Mouse (Mus musculus) left cerebral cortex, postnatal 14 days (tissue): ENCODE data around the gene Gm20388. TPM values are rescaled to one million over a fixed set of nuclear protein-coding genes. Genes with fewer than 3 reads are reported as not detected.

ENCODE experiments used
- DNase-seq, 2 experiments: peaks; one replicate each; pipeline ENCODE4 v3.0.0; 2021 to 2022; ENCODE audit warnings: low spot score in 2 of 2, mixed read lengths in 1 of 2
- intact Hi-C: fragments of 180-260 bp; cut with DNase I; formaldehyde crosslinking; loops from one replicate; pipeline ENCODE4 v1.15.1; 2025
- total RNA-seq, 2 experiments: library from RNA; stranded (reverse); gene quantifications; 2 replicates each; pipeline ENCODE4 v1.2.3; 2021

Gm20388 gene
- total RNA-seq, 2 experiments from 2014 or later = 2.8 to 7.3 TPM

GRCm38 (mm10) chr8:123761883-123762270 lies 3851.2 kb downstream of the Gm20388 start:
- DNase-seq = no peak
- intact Hi-C loops = no loop called here

GRCm38 (mm10) chr8:123763355-123763754 lies 3852.7 kb downstream of the Gm20388 start:
- no peak for DNase-seq
- intact Hi-C loops = no loop called here

- intact Hi-C loops = loop anchor here (5.0 kb wide), 2 partner anchors 37 to 112 kb away; partner anchors contain the start of gene Rhou
- no peak for DNase-seq
These were observed 3854.0 kb downstream of the Gm20388 start for GRCm38 (mm10) chr8:123764671-123765070.

GRCm38 (mm10) chr8:123766516-123766915 lies 3855.9 kb downstream of the Gm20388 start:
- intact Hi-C loops = loop anchor here (5.0 kb wide), 2 partner anchors 39 to 114 kb away; partner anchors contain the start of gene Rhou
- no peak for DNase-seq

GRCm38 (mm10) chr8:123767874-123768273 lies 3857.2 kb downstream of the Gm20388 start:
- DNase-seq = no peak
- intact Hi-C loops = loop anchor here (5.0 kb wide), 2 partner anchors 41 to 116 kb away; partner anchors contain the start of gene Rhou

GRCm38 (mm10) chr8:123768492-123769356 lies 3858.1 kb downstream of the Gm20388 start:
- peak; percentile 65 to 71 for DNase-seq
- intact Hi-C loops = loop anchor here (5.0 kb wide), 2 partner anchors 41 to 116 kb away; partner anchors contain the start of gene Rhou

GRCm38 (mm10) chr8:123773468-123773867 lies 3862.8 kb downstream of the Gm20388 start:
- intact Hi-C loops = no loop called here
- no peak for DNase-seq

- intact Hi-C loops = no loop called here
- no peak for DNase-seq
These were observed 3863.8 kb downstream of the Gm20388 start for GRCm38 (mm10) chr8:123774491-123774890.

- peak; percentile 44 to 60 for DNase-seq
These were observed 3866.7 kb downstream of the Gm20388 start for GRCm38 (mm10) chr8:123777319-123777718.

GRCm38 (mm10) chr8:123780471-123780870 lies 3869.8 kb downstream of the Gm20388 start:
- intact Hi-C loops = no loop called here
- DNase-seq = no peak

More at GRCm38 (mm10) chr8:123777319-123777718, 3866.7 kb downstream of the Gm20388 start:
- intact Hi-C loops = no loop called here

GRCm38 (mm10) chr8:123781256-123781655 lies 3870.6 kb downstream of the Gm20388 start:
- intact Hi-C loops = no loop called here
- DNase-seq = no peak

GRCm38 (mm10) chr8:123783525-123784249 lies 3873.0 kb downstream of the Gm20388 start:
- peak; percentile 89 to 92 for DNase-seq
- intact Hi-C loops = loop anchor here (2.0 kb wide), 1 partner anchor 131 kb away; the partner anchor contains the start of gene Rhou

GRCm38 (mm10) chr8:123786166-123786565 lies 3875.5 kb downstream of the Gm20388 start:
- intact Hi-C loops = no loop called here
- DNase-seq = peak; percentile 48 to 73

- DNase-seq = no peak
- intact Hi-C loops = no loop called here
These were observed 3876.0 kb downstream of the Gm20388 start for GRCm38 (mm10) chr8:123786644-123787043.

- intact Hi-C loops = no loop called here
- no peak for DNase-seq
These were observed 3876.7 kb downstream of the Gm20388 start for GRCm38 (mm10) chr8:123787254-123787897.

- no peak for DNase-seq
These were observed 3878.0 kb downstream of the Gm20388 start for GRCm38 (mm10) chr8:123788416-123789170.

GRCm38 (mm10) chr8:123789461-123789860 lies 3878.8 kb downstream of the Gm20388 start:
- DNase-seq = no peak
- intact Hi-C loops = no loop called here

More at GRCm38 (mm10) chr8:123788416-123789170, 3878.0 kb downstream of the Gm20388 start:
- intact Hi-C loops = no loop called here

- DNase-seq = peak; percentile 91 to 93
- intact Hi-C loops = loop anchor here (2.0 to 5.0 kb wide), 3 partner anchors 43 to 132 kb away; no protein-coding TSS in a partner anchor
These were observed 3879.3 kb downstream of the Gm20388 start for GRCm38 (mm10) chr8:123789970-123790369.
